Mouse (Mus musculus) cortical plate, adult 2 months (tissue): ENCODE results near the gene Tec.

Experiments used
- CTCF ChIP-seq: fragments of 200-500 bp; IDR thresholded peaks from 2 replicates; pipeline ENCODE4 v1.5.1; 2011; ENCODE audit warnings: mild to moderate bottlenecking, control low read depth, low read length; ENCODE audit not compliant: insufficient read depth; ENCODE audit errors: extremely low read depth
- POLR2A ChIP-seq: fragments of 200-500 bp; IDR thresholded peaks from 2 replicates; pipeline ENCODE4 v1.6.1; 2011; ENCODE audit warnings: mild to moderate bottlenecking, low read length, control low read depth; ENCODE audit not compliant: insufficient read depth; ENCODE audit errors: extremely low read depth

DNA sequence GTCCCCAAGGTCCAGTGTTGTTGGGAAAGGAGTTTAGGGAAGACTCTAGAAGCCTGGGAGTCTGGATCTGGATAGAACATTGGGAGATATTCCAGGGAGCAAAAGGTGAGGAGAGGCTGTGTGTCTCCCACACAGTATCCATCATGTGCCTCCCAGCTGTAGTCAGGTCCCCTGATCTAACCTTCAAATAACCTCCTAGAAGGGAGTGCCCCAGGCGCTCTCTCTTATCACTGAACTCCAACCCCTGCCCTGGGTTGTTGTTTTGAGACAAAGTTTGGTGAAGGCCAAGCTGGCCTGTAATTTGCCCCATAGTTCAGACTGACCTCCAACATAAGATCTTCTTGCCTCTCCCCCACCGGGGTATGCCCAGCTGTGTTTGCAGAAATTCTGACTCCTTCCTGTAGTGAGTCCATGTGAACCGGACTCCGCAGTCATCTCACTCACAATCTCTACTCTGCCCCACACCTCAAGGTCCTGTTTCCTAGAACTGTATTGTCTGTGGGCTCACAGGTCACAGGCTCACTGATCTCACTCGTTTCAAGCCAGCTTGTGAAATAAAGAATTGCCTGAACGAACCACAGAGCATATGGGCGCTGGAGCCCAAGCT is 119.5 kb downstream of the Tec start:
- TF ChIP-seq POLR2A (no peak), CTCF (no peak)
